Mouse (Mus musculus) heart, embryonic 14.5 days (tissue): Measurements from ENCODE around the gene Plin4. TPM values are rescaled to one million over a fixed set of nuclear protein-coding genes. Genes with fewer than 3 reads are reported as not detected.
"Not testable (repeated sequence)": the region's sequence is repeated elsewhere in the genome, so short reads cannot be mapped to it uniquely, and the experiment has no call there.

Source experiments
- ATAC-seq: fragments of 200-750 bp; cut with Nextera tagmentation; 2 replicates; pipeline ENCODE4 v1.8.0; 2017; ENCODE audit warnings: low read depth, moderate TSS enrichment; ENCODE audit not compliant: insufficient number of reproducible peaks, insufficient read depth, low FRiP score
- H3K27ac ChIP-seq, 2 experiments: fragments of 200-500 bp in 1 of 2; fragments of 300-500 bp in 1 of 2; sonication (generic) in 1 of 2; replicated peaks in 1 of 2; 2 replicates each; pipeline ENCODE4 v1.5.1; 2012 to 2014; ENCODE audit warnings: low read depth in 2 of 2, low read length in 2 of 2, control low read depth in 1 of 2, mild to moderate bottlenecking in 1 of 2, mixed read lengths in 1 of 2; ENCODE audit not compliant: control insufficient read depth in 1 of 2, insufficient read depth in 1 of 2
- H3K27me3 ChIP-seq: fragments of 300-500 bp; sonication (generic); 2 replicates; pipeline ENCODE4 v1.6.1; 2014; ENCODE audit warnings: mild to moderate bottlenecking, low read length, control low read depth; ENCODE audit not compliant: control insufficient read depth, insufficient read depth
- H3K36me3 ChIP-seq: fragments of 300-500 bp; sonication (generic); 2 replicates; pipeline ENCODE4 v1.6.1; 2014; ENCODE audit warnings: mild to moderate bottlenecking, control low read depth, low read length, mixed read lengths; ENCODE audit not compliant: control insufficient read depth, insufficient read depth
- H3K4me1 ChIP-seq, 2 experiments: fragments of 200-500 bp in 1 of 2; fragments of 300-500 bp in 1 of 2; sonication (generic) in 1 of 2; 2 replicates each; pipeline ENCODE4 v1.6.1; 2012 to 2014; ENCODE audit warnings: low read length in 2 of 2, control low read depth in 1 of 2, mixed read lengths in 1 of 2; ENCODE audit not compliant: control insufficient read depth in 2 of 2, insufficient read depth in 2 of 2
- H3K4me2 ChIP-seq: fragments of 300-500 bp; sonication (generic); 2 replicates; pipeline ENCODE4 v1.6.1; 2014; ENCODE audit warnings: mild to moderate bottlenecking, low read length
- H3K4me3 ChIP-seq, 2 experiments: fragments of 200-500 bp in 1 of 2; fragments of 300-500 bp in 1 of 2; sonication (generic) in 1 of 2; 2 replicates each; pipeline ENCODE4 v1.5.1; 2012 to 2014; ENCODE audit warnings: low read length in 2 of 2, mild to moderate bottlenecking in 2 of 2, control low read depth in 1 of 2, low read depth in 1 of 2, moderate library complexity in 1 of 2; ENCODE audit not compliant: control insufficient read depth in 1 of 2, insufficient read depth in 1 of 2
- H3K9ac ChIP-seq: fragments of 300-500 bp; sonication (generic); 2 replicates; pipeline ENCODE4 v1.6.1; 2014; ENCODE audit warnings: mild to moderate bottlenecking, low read length
- H3K9me3 ChIP-seq: fragments of 300-500 bp; sonication (generic); 2 replicates; pipeline ENCODE4 v1.6.1; 2016; ENCODE audit warnings: low read length, control low read depth; ENCODE audit not compliant: control insufficient read depth
- WGBS: fragments of 180-500 bp; shearing (Covaris S2); extraction: QIAGEN DNeasy Blood & Tissue Kit; methylation state at CpG from one replicate; pipeline ENCODE4 v1.1.7; 2014; 5-methylcytosine and 5-hydroxymethylcytosine counted together
- polyA plus RNA-seq: library from polyadenylated mRNA; unstranded; fragments of >200 nt; fragmentation: Nextera tagmentation; extraction: Ambion mirVana; gene quantifications from 2 replicates; pipeline ENCODE4 v1.2.1, GENCODE M21; 2014

Gene Plin4
- polyA plus RNA-seq, 1 experiment from 2014 or later: 0.19 TPM

GRCm38 (mm10) chr17:56069066-56069465 lies 40.5 kb downstream of the Plin4 start:
- Histone ChIP-seq H3K27me3 (no peaks in the 10 kb centered on the region), H3K27ac (no peak overlapping the region), H3K4me2 (no peak overlapping the region), H3K9me3 (no peaks in the 10 kb centered on the region), H3K4me3 (no peak overlapping the region), H3K4me1 (peaks cover 3% of the 10 kb centered on the region in 2 experiments), H3K9ac (no peak overlapping the region), H3K36me3 (peaks cover 91% of the 10 kb centered on the region)
- ATAC-seq: no peak
- WGBS: 95% methylated on average over 14 of the region's 14 CpGs

GRCm38 (mm10) chr17:56066451-56066850 lies 43.2 kb downstream of the Plin4 start:
- H3K4me3 ChIP-seq: no peak overlapping the region
- H3K4me2 ChIP-seq: no peak overlapping the region
- ATAC-seq: no peak
- H3K27ac ChIP-seq: no peak overlapping the region
- no peaks in the 10 kb centered on the region for H3K27me3 ChIP-seq
- no peaks in the 10 kb centered on the region for H3K4me1 ChIP-seq
- no peaks in the 10 kb centered on the region for H3K9me3 ChIP-seq
- H3K36me3 ChIP-seq: peaks cover 100% of the 10 kb centered on the region
- H3K9ac ChIP-seq: no peak overlapping the region

- H3K9ac ChIP-seq, H3K27me3 ChIP-seq, H3K9me3 ChIP-seq, H3K4me3 ChIP-seq, ATAC-seq, H3K4me2 ChIP-seq, H3K4me1 ChIP-seq, H3K27ac ChIP-seq: not testable (repeated sequence)
- WGBS: 87% methylated on average over 6 of the region's 6 CpGs
- peaks cover 100% of the 10 kb centered on the region for H3K36me3 ChIP-seq
Observed at GRCm38 (mm10) chr17:56065715-56066114, 43.9 kb downstream of the Plin4 start.

- Histone ChIP-seq H3K9ac (no peak overlapping the region), H3K27me3 (no peaks in the 10 kb centered on the region), H3K9me3 (no peaks in the 10 kb centered on the region), H3K4me2 (no peak overlapping the region), H3K27ac (no peak overlapping the region), H3K4me1 (no peaks in the 10 kb centered on the region), H3K36me3 (peaks cover 100% of the 10 kb centered on the region), H3K4me3 (no peak overlapping the region)
- WGBS: 91% methylated on average over 7 of the region's 7 CpGs
- no peak for ATAC-seq
Observed at GRCm38 (mm10) chr17:56062081-56062480, 47.5 kb downstream of the Plin4 start.

GRCm38 (mm10) chr17:56057381-56058120 lies 52.1 kb downstream of the Plin4 start:
- Histone ChIP-seq H3K36me3 (peaks cover 73% of the 10 kb centered on the region), H3K9me3 (no peaks in the 10 kb centered on the region), H3K27ac (no peak overlapping the region), H3K4me1 (no peaks in the 10 kb centered on the region), H3K4me2 (no peak overlapping the region), H3K27me3 (no peaks in the 10 kb centered on the region), H3K4me3 (no peak overlapping the region), H3K9ac (no peak overlapping the region)
- no peak for ATAC-seq
- WGBS: 82% methylated on average over 11 of the region's 11 CpGs

GRCm38 (mm10) chr17:56055945-56056678 lies 53.5 kb downstream of the Plin4 start:
- Histone ChIP-seq H3K9ac (no peak overlapping the region), H3K4me2 (no peak overlapping the region), H3K4me3 (no peak overlapping the region), H3K27ac (no peak overlapping the region), H3K27me3 (no peaks in the 10 kb centered on the region), H3K36me3 (peaks cover 67% of the 10 kb centered on the region), H3K4me1 (no peaks in the 10 kb centered on the region), H3K9me3 (no peaks in the 10 kb centered on the region)
- WGBS: 45% methylated on average over 4 of the region's 4 CpGs
- no peak for ATAC-seq

- Histone ChIP-seq H3K27ac (no peak overlapping the region), H3K4me3 (no peak overlapping the region)
- no peak for ATAC-seq
Observed at GRCm38 (mm10) chr17:56054938-56055337, 54.7 kb downstream of the Plin4 start.

More at GRCm38 (mm10) chr17:56054938-56055337, 54.7 kb downstream of the Plin4 start:
- Histone ChIP-seq H3K36me3 (peaks cover 65% of the 10 kb centered on the region), H3K27me3 (no peaks in the 10 kb centered on the region), H3K9me3 (no peaks in the 10 kb centered on the region), H3K4me1 (no peaks in the 10 kb centered on the region), H3K4me2 (no peak overlapping the region), H3K9ac (no peak overlapping the region)
